8 mouse cellular contexts compared by ENCODE assay signal in the genomic region with DNA sequence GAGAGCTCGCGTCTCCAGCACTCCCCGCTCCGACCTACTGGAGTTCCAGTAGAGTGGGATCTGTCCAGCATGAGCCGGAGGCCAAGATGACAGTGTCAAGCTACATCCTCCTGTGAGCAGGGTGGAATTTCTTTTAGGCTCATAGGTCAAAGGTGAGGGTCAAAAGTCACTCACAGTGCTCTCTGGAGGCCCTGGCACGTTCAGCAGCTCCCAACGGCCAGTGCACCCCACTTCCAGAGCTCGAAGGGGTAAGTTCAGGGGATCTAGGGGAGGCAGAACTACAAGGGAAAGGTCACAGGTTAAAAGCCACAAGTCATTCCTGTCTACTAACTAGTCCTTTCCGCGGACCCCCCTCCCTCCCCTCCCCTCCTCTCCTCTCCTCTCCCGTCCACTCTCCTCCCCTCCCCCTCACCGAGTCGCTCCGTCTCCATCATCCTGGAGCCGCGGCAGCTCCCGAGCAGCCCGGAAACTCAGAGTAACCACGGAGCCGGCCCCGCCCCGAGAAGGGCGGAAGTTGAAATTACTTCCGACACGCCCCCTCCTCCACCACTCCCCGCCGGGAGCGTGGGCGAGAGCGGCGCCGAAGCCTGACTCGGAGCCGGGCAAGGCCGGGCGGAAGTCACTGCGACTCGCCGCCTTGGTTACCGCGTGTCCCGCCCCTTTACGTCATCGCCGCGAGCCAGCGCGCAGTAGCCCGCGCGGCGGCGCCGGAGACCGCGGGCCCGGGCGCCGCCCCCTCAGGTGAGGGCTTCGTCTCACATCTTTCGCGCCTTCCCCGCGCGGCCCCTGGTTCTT. TPM values are rescaled to one million over a fixed set of nuclear protein-coding genes. Genes with fewer than 3 reads are reported as not detected.
DNase-seq lines count a peak whose midpoint lies in the region; ATAC-seq lines count a peak whose summit lies in the region.

A gene (minus strand): TSS at position 489 of the 795 bp plus-strand sequence.
A gene (plus strand): TSS at position 670 of the 795 bp plus-strand sequence.

- H3K27ac ChIP-seq in hindbrain, embryonic 11.5 days (ENCODE audit: low read depth, low read length), result 0 out of 2 replicates have a peak within 1 kb of the TSS, but pooled peaks have one; percentile 24

- H3K9me3 ChIP-seq in hindbrain, embryonic 11.5 days (ENCODE audit: control insufficient read depth, low read length), result no peaks in the 10 kb centered on the region

- peak; percentile 97 for ATAC-seq in hindbrain, embryonic 11.5 days (ENCODE audit: low FRiP score)

- 0 out of 2 replicates have a peak, but pooled peaks cover 7% of the 10 kb centered on the region for H3K36me3 ChIP-seq in hindbrain, embryonic 11.5 days (ENCODE audit: control insufficient read depth, insufficient read depth, low read length)

- peaks cover 5% of the 10 kb centered on the region; the same call in 1 of the 2 replicates for H3K4me1 ChIP-seq in hindbrain, embryonic 11.5 days (replicated peaks; ENCODE audit: control insufficient read depth, insufficient read depth, low read length)

- peak within 1 kb of the TSS; percentile 92 for H3K4me3 ChIP-seq in hindbrain, embryonic 11.5 days (ENCODE audit: low read depth, low read length)

- H3K4me2 ChIP-seq in hindbrain, embryonic 11.5 days (replicated peaks; ENCODE audit: low read depth, low read length), result peak within 1 kb of the TSS; percentile 96

- H3K27me3 ChIP-seq in hindbrain, embryonic 11.5 days (ENCODE audit: control insufficient read depth, insufficient read depth, low read length), result no peaks in the 10 kb centered on the region

- DNase-seq in Muller cell, postnatal 12 days (ENCODE audit: inconsistent ontology term), result peak; percentile 99
- DNase-seq in cerebellum, adult 9-11 months, result peak; percentile 98
- peak; percentile 94 to 99 for DNase-seq in frontal cortex, adult 2 months (ENCODE audit: extremely low spot score in 1 of 2, low spot score in 1 of 2)
- peak; percentile 99 for DNase-seq in hindbrain, embryonic 11.5 days (ENCODE audit: low spot score)
- peak; percentile 97 to 99 for DNase-seq in layer of hippocampus, postnatal 10 days (ENCODE audit: low spot score in 2 of 2)
- peak; percentile 99 for DNase-seq in lung, postnatal 10 days
- DNase-seq in ovary, postnatal 36 days (ENCODE audit: low spot score), result peak; percentile 98
- peak; percentile 99 for DNase-seq in thymus, postnatal 25 days

- peak within 1 kb of the TSS; percentile 87 for H3K9ac ChIP-seq in hindbrain, embryonic 11.5 days (ENCODE audit: low read depth, low read length)

- 0% methylated on average over 60 of the region's 65 CpGs for WGBS in hindbrain, embryonic 11.5 days

RNA-seq across cellular contexts. Expression of the first gene that starts in this region (rescaled TPM):
- 72.8 and 77.5 TPM in 2 replicates for polyA plus RNA-seq in frontal cortex, adult 2 months (2012; rRNA removed)
- polyA plus RNA-seq in hindbrain, embryonic 11.5 days (2014; fragmentation: Nextera tagmentation; extraction: Ambion mirVana), result 26.9 and 29.9 TPM in 2 replicates
- 10 to 100 TPM; 71.4 to 74.8 TPM for total RNA-seq in layer of hippocampus, postnatal 10 days (2021)

RNA-seq across cellular contexts. Expression of the second gene that starts in this region (rescaled TPM):
- polyA plus RNA-seq in frontal cortex, adult 2 months (2012; rRNA removed), result 60.8 and 66.2 TPM in 2 replicates
- 117 and 138 TPM in 2 replicates for polyA plus RNA-seq in hindbrain, embryonic 11.5 days (2014; fragmentation: Nextera tagmentation; extraction: Ambion mirVana)
- total RNA-seq in layer of hippocampus, postnatal 10 days (2021), result 10 to 100 TPM; 30.2 to 38.5 TPM

Comparison
In these comparisons a context has a peak if more than half of its experiments do, and no peak if none do; other contexts are left out.
1. Peak in every context shown above with its lines: DNase-seq, ATAC-seq, H3K4me3 ChIP-seq and H3K27ac ChIP-seq.